Mouse (Mus musculus): ENCODE data around the gene Tnni3. TPM values are rescaled to one million over a fixed set of nuclear protein-coding genes. Genes with fewer than 3 reads are reported as not detected.

The Tnni3 gene
- polyA plus RNA-seq, 1 experiment: 4.0 TPM

- Histone ChIP-seq H3K4me3 (ENCODE audit: insufficient read depth, low read length) (no peak overlapping the region), H3K4me1 (ENCODE audit: control insufficient read depth, insufficient read depth, low read length) (no peaks in the 10 kb centered on the region), H3K27ac (ENCODE audit: insufficient read depth, low read length) (no peak overlapping the region)
- no peak for TF ChIP-seq POLR2A (IDR thresholded peaks at IDR 0.05; ENCODE audit: low read depth, low read length)
- peak; percentile 40 for TF ChIP-seq CTCF (IDR thresholded peaks at IDR 0.05; ENCODE audit: borderline replicate concordance, insufficient read depth, low read length)
These were observed 14.0 kb downstream of the Tnni3 start for GRCm38 (mm10) chr7:4509863-4510608.

GRCm38 (mm10) chr7:4508739-4509116 lies 15.3 kb downstream of the Tnni3 start:
- no peak for TF ChIP-seq CTCF (IDR thresholded peaks at IDR 0.05; ENCODE audit: borderline replicate concordance, insufficient read depth, low read length)
- no peak for TF ChIP-seq POLR2A (IDR thresholded peaks at IDR 0.05; ENCODE audit: low read depth, low read length)
- no peaks in the 10 kb centered on the region for H3K4me1 ChIP-seq (ENCODE audit: control insufficient read depth, insufficient read depth, low read length)
- H3K4me3 ChIP-seq (ENCODE audit: insufficient read depth, low read length): no peak overlapping the region
- no peak overlapping the region for H3K27ac ChIP-seq (ENCODE audit: insufficient read depth, low read length)

- peak; percentile 6; the same call in 1 of the 2 replicates for TF ChIP-seq CTCF (IDR thresholded peaks at IDR 0.05; ENCODE audit: borderline replicate concordance, insufficient read depth, low read length)
- no peak for TF ChIP-seq POLR2A (IDR thresholded peaks at IDR 0.05; ENCODE audit: low read depth, low read length)
- Histone ChIP-seq H3K27ac (ENCODE audit: insufficient read depth, low read length) (no peak overlapping the region), H3K4me1 (ENCODE audit: control insufficient read depth, insufficient read depth, low read length) (no peaks in the 10 kb centered on the region), H3K4me3 (ENCODE audit: insufficient read depth, low read length) (no peak overlapping the region)
These were observed 15.8 kb downstream of the Tnni3 start for GRCm38 (mm10) chr7:4508062-4508738.

- H3K27ac ChIP-seq (ENCODE audit: insufficient read depth, low read length): no peak overlapping the region
- no peak for TF ChIP-seq CTCF (IDR thresholded peaks at IDR 0.05; ENCODE audit: borderline replicate concordance, insufficient read depth, low read length)
- no peak overlapping the region for H3K4me3 ChIP-seq (ENCODE audit: insufficient read depth, low read length)
- H3K4me1 ChIP-seq (ENCODE audit: control insufficient read depth, insufficient read depth, low read length): no peaks in the 10 kb centered on the region
These were observed 16.8 kb downstream of the Tnni3 start for GRCm38 (mm10) chr7:4507220-4507619.

GRCm38 (mm10) chr7:4504646-4505435 lies 19.2 kb downstream of the Tnni3 start:
- Histone ChIP-seq H3K27ac (ENCODE audit: insufficient read depth, low read length) (no peak overlapping the region), H3K4me3 (ENCODE audit: insufficient read depth, low read length) (no peak overlapping the region), H3K4me1 (ENCODE audit: control insufficient read depth, insufficient read depth, low read length) (peaks cover 2% of the 10 kb centered on the region; the same call in 1 of the 2 replicates)
- TF ChIP-seq POLR2A (IDR thresholded peaks at IDR 0.05; ENCODE audit: low read depth, low read length) (no peak), CTCF (IDR thresholded peaks at IDR 0.05; ENCODE audit: borderline replicate concordance, insufficient read depth, low read length) (no peak)

- Histone ChIP-seq H3K4me3 (ENCODE audit: insufficient read depth, low read length) (no peak overlapping the region), H3K4me1 (ENCODE audit: control insufficient read depth, insufficient read depth, low read length) (peaks cover 11% of the 10 kb centered on the region), H3K27ac (ENCODE audit: insufficient read depth, low read length) (no peak overlapping the region)
- no peak for TF ChIP-seq CTCF (IDR thresholded peaks at IDR 0.05; ENCODE audit: borderline replicate concordance, insufficient read depth, low read length)
- TF ChIP-seq POLR2A (IDR thresholded peaks at IDR 0.05; ENCODE audit: low read depth, low read length): no peak
These were observed 20.2 kb downstream of the Tnni3 start for GRCm38 (mm10) chr7:4503858-4504257.

- H3K4me1 ChIP-seq (ENCODE audit: control insufficient read depth, insufficient read depth, low read length): peaks cover 15% of the 10 kb centered on the region
- H3K27ac ChIP-seq (ENCODE audit: insufficient read depth, low read length): no peak overlapping the region
- H3K4me3 ChIP-seq (ENCODE audit: insufficient read depth, low read length): no peak overlapping the region
- TF ChIP-seq CTCF (IDR thresholded peaks at IDR 0.05; ENCODE audit: borderline replicate concordance, insufficient read depth, low read length): no peak
- TF ChIP-seq POLR2A (IDR thresholded peaks at IDR 0.05; ENCODE audit: low read depth, low read length): no peak
These were observed 20.9 kb downstream of the Tnni3 start for GRCm38 (mm10) chr7:4503100-4503499.

- H3K4me3 ChIP-seq (ENCODE audit: insufficient read depth, low read length): peak overlapping the region; percentile 77
- peak overlapping the region; percentile 85; the same call in 1 of the 2 replicates for H3K27ac ChIP-seq (ENCODE audit: insufficient read depth, low read length)
- TF ChIP-seq CTCF (IDR thresholded peaks at IDR 0.05; ENCODE audit: borderline replicate concordance, insufficient read depth, low read length) (no peak), POLR2A (IDR thresholded peaks at IDR 0.05; ENCODE audit: low read depth, low read length) (peak; percentile 37; the same call in 1 of the 2 replicates)
- peaks cover 15% of the 10 kb centered on the region for H3K4me1 ChIP-seq (ENCODE audit: control insufficient read depth, insufficient read depth, low read length)
These were observed 21.5 kb downstream of the Tnni3 start for GRCm38 (mm10) chr7:4502421-4503090.
